Mouse (Mus musculus): Measurements from ENCODE around the gene Rsrc1. TPM values are rescaled to one million over a fixed set of nuclear protein-coding genes. Genes with fewer than 3 reads are reported as not detected.
A peak's percentile ranks its signal among the peaks of the same experiment; 100 is the strongest.

Gene Rsrc1
- polyA plus RNA-seq, 1 experiment from 2014 or later, result 33.8 TPM

GRCm38 (mm10) chr3:66980111-66980975 is 847 bp upstream of the Rsrc1 start:
- Histone ChIP-seq H3K4me2 (peak overlapping the region; percentile 94), H3K27ac (ENCODE audit: low read depth, low read length) (peak overlapping the region; percentile 64), H3K9me3 (replicated peaks; ENCODE audit: control insufficient read depth, low read length) (no peaks in the 10 kb centered on the region), H3K27me3 (ENCODE audit: control insufficient read depth, insufficient read depth, low read length) (peaks cover 69% of the 10 kb centered on the region), H3K36me3 (ENCODE audit: control insufficient read depth, insufficient read depth, low read length) (no peaks in the 10 kb centered on the region), H3K4me3 (ENCODE audit: low read depth, low read length) (peak overlapping the region; percentile 61), H3K4me1 (ENCODE audit: control insufficient read depth, insufficient read depth, low read length) (0 out of 2 replicates have a peak, but pooled peaks cover 3% of the 10 kb centered on the region), H3K9ac (ENCODE audit: low read depth, low read length) (peak overlapping the region; percentile 49; the same call in 1 of the 2 replicates)
- 2% methylated on average over 29 of the region's 29 CpGs for WGBS (ENCODE audit: insufficient replicate concordance)
- ATAC-seq (replicated peaks; ENCODE audit: insufficient number of reproducible peaks, low FRiP score, low TSS enrichment), result no peak

GRCm38 (mm10) chr3:66981706-66982105 is 516 bp downstream of the Rsrc1 start, which contains the start of gene Shox2:
Shox2 (minus strand) TSS chr3:66981771.
- Histone ChIP-seq H3K27ac (ENCODE audit: low read depth, low read length) (peak within 1 kb of the TSS; percentile 64), H3K36me3 (ENCODE audit: control insufficient read depth, insufficient read depth, low read length) (no peaks in the 10 kb centered on the region), H3K4me2 (peak within 1 kb of the TSS; percentile 94), H3K4me1 (ENCODE audit: control insufficient read depth, insufficient read depth, low read length) (peaks cover 6% of the 10 kb centered on the region; the same call in 1 of the 2 replicates), H3K27me3 (ENCODE audit: control insufficient read depth, insufficient read depth, low read length) (peaks cover 63% of the 10 kb centered on the region), H3K9me3 (replicated peaks; ENCODE audit: control insufficient read depth, low read length) (no peaks in the 10 kb centered on the region), H3K9ac (ENCODE audit: low read depth, low read length) (peak within 1 kb of the TSS; percentile 66), H3K4me3 (ENCODE audit: low read depth, low read length) (peak within 1 kb of the TSS; percentile 61)
- WGBS (ENCODE audit: insufficient replicate concordance), result 0% methylated on average over 14 of the region's 15 CpGs
- no peak for ATAC-seq (replicated peaks; ENCODE audit: insufficient number of reproducible peaks, low FRiP score, low TSS enrichment)

GRCm38 (mm10) chr3:66982181-66982911 is 1.2 kb downstream of the Rsrc1 start:
- H3K9me3 ChIP-seq (replicated peaks; ENCODE audit: control insufficient read depth, low read length), result no peaks in the 10 kb centered on the region
- no peaks in the 10 kb centered on the region for H3K36me3 ChIP-seq (ENCODE audit: control insufficient read depth, insufficient read depth, low read length)
- peak overlapping the region; percentile 61 for H3K4me3 ChIP-seq (ENCODE audit: low read depth, low read length)
- peaks cover 56% of the 10 kb centered on the region for H3K27me3 ChIP-seq (ENCODE audit: control insufficient read depth, insufficient read depth, low read length)
- H3K4me1 ChIP-seq (ENCODE audit: control insufficient read depth, insufficient read depth, low read length), result peaks cover 6% of the 10 kb centered on the region; the same call in 1 of the 2 replicates
- 0 out of 2 replicates have a peak, but pooled peaks have one; percentile 23 for ATAC-seq (replicated peaks; ENCODE audit: insufficient number of reproducible peaks, low FRiP score, low TSS enrichment)
- no peak overlapping the region for H3K27ac ChIP-seq (ENCODE audit: low read depth, low read length)
- H3K9ac ChIP-seq (ENCODE audit: low read depth, low read length), result no peak overlapping the region
- H3K4me2 ChIP-seq, result peak overlapping the region; percentile 94
- WGBS (ENCODE audit: insufficient replicate concordance), result under 1% methylated on average over 29 of the region's 29 CpGs

- no peak for ATAC-seq (replicated peaks; ENCODE audit: insufficient number of reproducible peaks, low FRiP score, low TSS enrichment)
- Histone ChIP-seq H3K27me3 (ENCODE audit: control insufficient read depth, insufficient read depth, low read length) (peaks cover 45% of the 10 kb centered on the region), H3K36me3 (ENCODE audit: control insufficient read depth, insufficient read depth, low read length) (no peaks in the 10 kb centered on the region), H3K4me3 (ENCODE audit: low read depth, low read length) (no peak overlapping the region), H3K4me1 (ENCODE audit: control insufficient read depth, insufficient read depth, low read length) (peaks cover 6% of the 10 kb centered on the region; the same call in 1 of the 2 replicates), H3K4me2 (no peak overlapping the region), H3K9me3 (replicated peaks; ENCODE audit: control insufficient read depth, low read length) (no peaks in the 10 kb centered on the region), H3K27ac (ENCODE audit: low read depth, low read length) (no peak overlapping the region), H3K9ac (ENCODE audit: low read depth, low read length) (no peak overlapping the region)
- WGBS (ENCODE audit: insufficient replicate concordance), result 21% methylated on average over 3 of the region's 3 CpGs
Measured at GRCm38 (mm10) chr3:66983481-66983880, 2.3 kb downstream of the Rsrc1 start.

GRCm38 (mm10) chr3:66985539-66986286 is 4.5 kb downstream of the Rsrc1 start:
- WGBS (ENCODE audit: insufficient replicate concordance), result under 1% methylated on average over 60 of the region's 60 CpGs
- Histone ChIP-seq H3K27ac (ENCODE audit: low read depth, low read length) (peak overlapping the region; percentile 57; the same call in 1 of the 2 replicates), H3K4me1 (ENCODE audit: control insufficient read depth, insufficient read depth, low read length) (peaks cover 6% of the 10 kb centered on the region; the same call in 1 of the 2 replicates), H3K9ac (ENCODE audit: low read depth, low read length) (peak overlapping the region; percentile 86), H3K9me3 (replicated peaks; ENCODE audit: control insufficient read depth, low read length) (no peaks in the 10 kb centered on the region), H3K4me2 (peak overlapping the region; percentile 81), H3K4me3 (ENCODE audit: low read depth, low read length) (peak overlapping the region; percentile 90), H3K36me3 (ENCODE audit: control insufficient read depth, insufficient read depth, low read length) (no peaks in the 10 kb centered on the region), H3K27me3 (ENCODE audit: control insufficient read depth, insufficient read depth, low read length) (peaks cover 23% of the 10 kb centered on the region)
- ATAC-seq (replicated peaks; ENCODE audit: insufficient number of reproducible peaks, low FRiP score, low TSS enrichment), result peak; percentile 87

GRCm38 (mm10) chr3:66986287-66986560 is 5.0 kb downstream of the Rsrc1 start:
- H3K9ac ChIP-seq (ENCODE audit: low read depth, low read length), result peak overlapping the region; percentile 86
- peaks cover 6% of the 10 kb centered on the region; the same call in 1 of the 2 replicates for H3K4me1 ChIP-seq (ENCODE audit: control insufficient read depth, insufficient read depth, low read length)
- peak overlapping the region; percentile 90 for H3K4me3 ChIP-seq (ENCODE audit: low read depth, low read length)
- no peaks in the 10 kb centered on the region for H3K36me3 ChIP-seq (ENCODE audit: control insufficient read depth, insufficient read depth, low read length)
- H3K27me3 ChIP-seq (ENCODE audit: control insufficient read depth, insufficient read depth, low read length), result peaks cover 18% of the 10 kb centered on the region
- peak overlapping the region; percentile 81 for H3K4me2 ChIP-seq
- ATAC-seq (replicated peaks; ENCODE audit: insufficient number of reproducible peaks, low FRiP score, low TSS enrichment), result no peak
- no peaks in the 10 kb centered on the region for H3K9me3 ChIP-seq (replicated peaks; ENCODE audit: control insufficient read depth, low read length)
- no peak overlapping the region for H3K27ac ChIP-seq (ENCODE audit: low read depth, low read length)
- 9% methylated on average over 1 of the region's 1 CpGs for WGBS (ENCODE audit: insufficient replicate concordance)

- Histone ChIP-seq H3K27me3 (ENCODE audit: control insufficient read depth, insufficient read depth, low read length) (no peaks in the 10 kb centered on the region), H3K9ac (ENCODE audit: low read depth, low read length) (no peak overlapping the region), H3K4me1 (ENCODE audit: control insufficient read depth, insufficient read depth, low read length) (no peaks in the 10 kb centered on the region), H3K4me3 (ENCODE audit: low read depth, low read length) (no peak overlapping the region), H3K9me3 (replicated peaks; ENCODE audit: control insufficient read depth, low read length) (no peaks in the 10 kb centered on the region), H3K27ac (ENCODE audit: low read depth, low read length) (no peak overlapping the region), H3K36me3 (ENCODE audit: control insufficient read depth, insufficient read depth, low read length) (peaks cover 10% of the 10 kb centered on the region), H3K4me2 (no peak overlapping the region)
- no peak for ATAC-seq (replicated peaks; ENCODE audit: insufficient number of reproducible peaks, low FRiP score, low TSS enrichment)
- WGBS (ENCODE audit: insufficient replicate concordance), result 90% methylated on average over 1 of the region's 1 CpGs
Measured at GRCm38 (mm10) chr3:66996820-66997219, 15.6 kb downstream of the Rsrc1 start.

- H3K27ac ChIP-seq (ENCODE audit: low read depth, low read length), result no peak overlapping the region
- no peak overlapping the region for H3K4me2 ChIP-seq
- no peaks in the 10 kb centered on the region for H3K4me1 ChIP-seq (ENCODE audit: control insufficient read depth, insufficient read depth, low read length)
- H3K9me3 ChIP-seq (replicated peaks; ENCODE audit: control insufficient read depth, low read length), result no peaks in the 10 kb centered on the region
- no peak for ATAC-seq (replicated peaks; ENCODE audit: insufficient number of reproducible peaks, low FRiP score, low TSS enrichment)
- no peak overlapping the region for H3K9ac ChIP-seq (ENCODE audit: low read depth, low read length)
- WGBS (ENCODE audit: insufficient replicate concordance), result 87% methylated on average over 6 of the region's 6 CpGs
- H3K4me3 ChIP-seq (ENCODE audit: low read depth, low read length), result no peak overlapping the region
- no peaks in the 10 kb centered on the region for H3K36me3 ChIP-seq (ENCODE audit: control insufficient read depth, insufficient read depth, low read length)
- no peaks in the 10 kb centered on the region for H3K27me3 ChIP-seq (ENCODE audit: control insufficient read depth, insufficient read depth, low read length)
Measured at GRCm38 (mm10) chr3:67036387-67037062, 55.3 kb downstream of the Rsrc1 start.

Data from heart, embryonic 11.5 days (tissue).